Mouse (Mus musculus): ENCODE results near the gene Gm10134. TPM values are rescaled to one million over a fixed set of nuclear protein-coding genes. Genes with fewer than 3 reads are reported as not detected.

Gene Gm10134
- polyA plus RNA-seq, 1 experiment from 2014 or later = 7.5 TPM

GRCm38 (mm10) chr2:28547237-28548172 is 41.6 kb downstream of the Gm10134 start:
- peaks cover 83% of the 10 kb centered on the region for H3K36me3 ChIP-seq (ENCODE audit: control insufficient read depth, insufficient read depth, low read length)
- ATAC-seq (ENCODE audit: insufficient number of reproducible peaks, insufficient read depth, low FRiP score, low read depth) = peak; percentile 53; the same call in 1 of the 2 replicates
- WGBS = 55% methylated on average over 11 of the region's 11 CpGs
- H3K4me3 ChIP-seq (ENCODE audit: low read depth, low read length) = no peak overlapping the region
- no peaks in the 10 kb centered on the region for H3K4me1 ChIP-seq (ENCODE audit: control insufficient read depth, insufficient read depth, low read length)
- H3K9ac ChIP-seq (replicated peaks; ENCODE audit: low read depth, low read length) = no peak overlapping the region
- no peaks in the 10 kb centered on the region for H3K9me3 ChIP-seq (ENCODE audit: control insufficient read depth, low read depth, low read length)
- H3K27me3 ChIP-seq (ENCODE audit: control insufficient read depth, insufficient read depth, low read length) = no peaks in the 10 kb centered on the region
- no peak overlapping the region for H3K4me2 ChIP-seq (replicated peaks; ENCODE audit: low read depth, low read length)
- H3K27ac ChIP-seq (ENCODE audit: low read length) = no peak overlapping the region

GRCm38 (mm10) chr2:28549157-28549556 is 43.3 kb downstream of the Gm10134 start:
- Histone ChIP-seq H3K9ac (replicated peaks; ENCODE audit: low read depth, low read length) (no peak overlapping the region), H3K36me3 (ENCODE audit: control insufficient read depth, insufficient read depth, low read length) (peaks cover 74% of the 10 kb centered on the region), H3K9me3 (ENCODE audit: control insufficient read depth, low read depth, low read length) (no peaks in the 10 kb centered on the region), H3K4me2 (replicated peaks; ENCODE audit: low read depth, low read length) (no peak overlapping the region), H3K27ac (ENCODE audit: low read length) (no peak overlapping the region), H3K27me3 (ENCODE audit: control insufficient read depth, insufficient read depth, low read length) (no peaks in the 10 kb centered on the region), H3K4me1 (ENCODE audit: control insufficient read depth, insufficient read depth, low read length) (no peaks in the 10 kb centered on the region), H3K4me3 (ENCODE audit: low read depth, low read length) (no peak overlapping the region)
- ATAC-seq (ENCODE audit: insufficient number of reproducible peaks, insufficient read depth, low FRiP score, low read depth) = no peak
- 88% methylated on average over 13 of the region's 13 CpGs for WGBS

- Histone ChIP-seq H3K27me3 (ENCODE audit: control insufficient read depth, insufficient read depth, low read length) (no peaks in the 10 kb centered on the region), H3K9me3 (ENCODE audit: control insufficient read depth, low read depth, low read length) (no peaks in the 10 kb centered on the region), H3K4me2 (replicated peaks; ENCODE audit: low read depth, low read length) (no peak overlapping the region), H3K27ac (ENCODE audit: low read length) (no peak overlapping the region), H3K36me3 (ENCODE audit: control insufficient read depth, insufficient read depth, low read length) (peaks cover 49% of the 10 kb centered on the region), H3K4me3 (ENCODE audit: low read depth, low read length) (no peak overlapping the region), H3K4me1 (ENCODE audit: control insufficient read depth, insufficient read depth, low read length) (no peaks in the 10 kb centered on the region), H3K9ac (replicated peaks; ENCODE audit: low read depth, low read length) (no peak overlapping the region)
- no peak for ATAC-seq (ENCODE audit: insufficient number of reproducible peaks, insufficient read depth, low FRiP score, low read depth)
- WGBS = 89% methylated on average over 5 of the region's 5 CpGs
These were observed 46.4 kb downstream of the Gm10134 start for GRCm38 (mm10) chr2:28552301-28552700.

Other genes with a start within 250 kb of the Gm10134 start
- 4.4 and 4.7 TPM in 2 replicates for gene Ppp1r26, start 59.3 kb upstream of the Gm10134 start, polyA plus RNA-seq (2014; fragmentation: Nextera tagmentation; extraction: Ambion mirVana)
- gene 1700007K13Rik, start 39.8 kb upstream of the Gm10134 start, polyA plus RNA-seq (2014; fragmentation: Nextera tagmentation; extraction: Ambion mirVana) = 1.1 and 1.4 TPM in 2 replicates
- 58.5 and 59.3 TPM in 2 replicates for gene Mrps2, start 38.0 kb upstream of the Gm10134 start, polyA plus RNA-seq (2014; fragmentation: Nextera tagmentation; extraction: Ambion mirVana)
- gene Gbgt1, start 9.2 kb upstream of the Gm10134 start, polyA plus RNA-seq (2014; fragmentation: Nextera tagmentation; extraction: Ambion mirVana) = 2.9 and 3.1 TPM in 2 replicates
- gene Ralgds, start 7.0 kb downstream of the Gm10134 start, polyA plus RNA-seq (2014; fragmentation: Nextera tagmentation; extraction: Ambion mirVana) = 36.2 and 38.6 TPM in 2 replicates
- 28.9 TPM in 1 of 2 replicates, not detected in the other for gene Cel, start 57.3 kb downstream of the Gm10134 start, polyA plus RNA-seq (2014; fragmentation: Nextera tagmentation; extraction: Ambion mirVana)
- gene Gtf3c5, start 77.7 kb downstream of the Gm10134 start, polyA plus RNA-seq (2014; fragmentation: Nextera tagmentation; extraction: Ambion mirVana) = 29.0 and 30.5 TPM in 2 replicates
- 0.55 and 0.56 TPM in 2 replicates for gene Gfi1b, start 115.9 kb downstream of the Gm10134 start, polyA plus RNA-seq (2014; fragmentation: Nextera tagmentation; extraction: Ambion mirVana)
- 20.5 and 22.7 TPM in 2 replicates for gene Tsc1, start 135.1 kb downstream of the Gm10134 start, polyA plus RNA-seq (2014; fragmentation: Nextera tagmentation; extraction: Ambion mirVana)
- 1.6 and 2.1 TPM in 2 replicates for gene Spaca9, start 193.6 kb downstream of the Gm10134 start, polyA plus RNA-seq (2014; fragmentation: Nextera tagmentation; extraction: Ambion mirVana)
- gene Ak8, start 194.1 kb downstream of the Gm10134 start, polyA plus RNA-seq (2014; fragmentation: Nextera tagmentation; extraction: Ambion mirVana) = 0.42 and 0.59 TPM in 2 replicates